Mouse (Mus musculus) kidney, adult 2 months (tissue): ENCODE measurements around the gene Gstt2. TPM values are rescaled to one million over a fixed set of nuclear protein-coding genes. Genes with fewer than 3 reads are reported as not detected.

Experiments
- DNase-seq: peaks from one replicate; pipeline ENCODE4 v3.0.0; 2021
- H3K27ac ChIP-seq: fragments of 200-500 bp; 2 replicates; pipeline ENCODE4 v1.5.1; 2012; ENCODE audit warnings: low read depth, low read length, control low read depth, inconsistent platforms; ENCODE audit not compliant: insufficient read depth
- H3K27me3 ChIP-seq: fragments of 200-500 bp; replicated peaks from 2 replicates; pipeline ENCODE4 v1.6.1; 2012; ENCODE audit warnings: mild to moderate bottlenecking, moderate library complexity, low read length, inconsistent platforms; ENCODE audit not compliant: control insufficient read depth, insufficient read depth
- H3K36me3 ChIP-seq: fragments of 200-500 bp; 2 replicates; pipeline ENCODE4 v1.6.1; 2012; ENCODE audit warnings: mild to moderate bottlenecking, moderate library complexity, low read length, inconsistent platforms; ENCODE audit not compliant: control insufficient read depth, insufficient read depth
- H3K4me1 ChIP-seq: fragments of 200-500 bp; 2 replicates; pipeline ENCODE4 v1.6.1; 2011; ENCODE audit warnings: low read length; ENCODE audit not compliant: control insufficient read depth, insufficient read depth
- H3K4me3 ChIP-seq: fragments of 200-500 bp; 2 replicates; pipeline ENCODE4 v1.5.1; 2011; ENCODE audit warnings: mild to moderate bottlenecking, low read depth, low read length, control low read depth; ENCODE audit not compliant: insufficient read depth
- CTCF ChIP-seq: fragments of 200-500 bp; conservative IDR thresholded peaks from 2 replicates; pipeline ENCODE4 v1.5.1; 2011; ENCODE audit warnings: low read depth, mild to moderate bottlenecking, control low read depth, low read length, moderate library complexity, mixed read lengths; ENCODE audit not compliant: insufficient read depth, insufficient read length
- POLR2A ChIP-seq: fragments of 200-500 bp; IDR thresholded peaks from one replicate; pipeline ENCODE4 v1.6.1; 2011; ENCODE audit warnings: low read depth, low read length, control low read depth
- WGBS: fragments of 180-500 bp; shearing (Covaris S2); methylation state at CpG from one replicate; pipeline ENCODE4 v1.1.7; 2018; 5-methylcytosine and 5-hydroxymethylcytosine counted together
- polyA plus RNA-seq: library from polyadenylated mRNA; depleted of rRNA; stranded (reverse); fragments of >200 nt; gene quantifications from 2 replicates; pipeline ENCODE4 v1.2.3, GENCODE M21; 2012; rRNA removed

The Gstt2 gene
- polyA plus RNA-seq, result 1,054 and 1,473 TPM in 2 replicates

DNA sequence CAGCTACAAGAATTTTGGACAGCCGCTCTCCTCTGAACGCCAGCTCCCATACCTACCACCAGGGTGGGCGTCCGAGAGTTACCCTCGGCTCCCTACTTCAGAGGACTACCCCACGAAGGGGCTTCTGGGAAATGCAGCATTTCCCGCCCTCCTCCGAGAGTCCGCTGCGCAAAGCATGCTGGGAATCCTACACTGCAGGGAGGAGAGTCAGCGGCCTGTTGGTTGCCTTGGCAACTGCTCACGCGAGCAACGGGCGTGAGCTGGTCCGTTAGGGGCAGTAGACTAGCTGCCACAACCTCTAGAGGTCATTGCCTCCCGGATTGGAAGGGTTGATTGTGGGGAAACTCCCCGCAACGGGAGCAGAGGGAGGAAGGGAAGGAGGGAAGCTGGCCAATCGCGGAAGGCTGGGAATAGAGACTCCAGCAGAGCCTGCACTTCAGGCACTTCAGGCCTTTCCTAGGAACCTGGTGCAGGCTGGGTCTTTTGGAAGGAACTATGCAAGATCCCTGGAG lies at the start of gene Gstt2:
TSS of gene Gstt2 (minus strand) at position 177 of the 512 bp plus-strand sequence.
- under 1% methylated on average over 21 of the region's 21 CpGs for WGBS
- peak; percentile 98 for DNase-seq
- peak within 1 kb of the TSS; percentile 85 for H3K27ac ChIP-seq

GRCm38 (mm10) chr10:75884742-75885141 lies 47.5 kb upstream of the Gstt2 start:
- TF ChIP-seq CTCF (no peak), POLR2A (no peak)
- no peak for DNase-seq
- Histone ChIP-seq H3K4me1 (peaks cover 11% of the 10 kb centered on the region), H3K4me3 (no peak overlapping the region), H3K36me3 (no peaks in the 10 kb centered on the region), H3K27ac (no peak overlapping the region), H3K27me3 (no peaks in the 10 kb centered on the region)
- WGBS, result 94% methylated on average over 8 of the region's 8 CpGs

More for the DNA sequence above, at the start of gene Gstt2:
- no peaks in the 10 kb centered on the region for H3K27me3 ChIP-seq
- peak within 1 kb of the TSS; percentile 69 for H3K4me3 ChIP-seq
- TF ChIP-seq POLR2A (peak; percentile 36), CTCF (no peak)
- H3K4me1 ChIP-seq, result peaks cover 8% of the 10 kb centered on the region; the same call in 1 of the 2 replicates
- no peaks in the 10 kb centered on the region for H3K36me3 ChIP-seq

DNA sequence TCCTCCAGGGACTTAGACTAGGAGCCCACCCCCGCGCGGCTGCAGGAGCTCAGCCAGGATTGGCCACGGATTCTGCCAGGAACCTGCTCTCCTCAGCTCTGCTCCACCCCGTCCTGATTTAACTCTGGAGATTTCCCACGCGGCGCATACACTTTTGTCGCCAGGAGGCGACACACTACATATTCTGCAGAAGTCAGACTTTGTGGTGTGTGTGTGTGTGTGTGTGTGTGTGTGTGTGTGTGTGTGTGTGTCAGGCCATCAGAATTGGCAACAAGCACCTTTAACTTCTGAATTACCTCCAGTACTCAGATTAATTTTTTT lies 46.0 kb upstream of the Gstt2 start:
- peak; percentile 94 for DNase-seq
- H3K4me3 ChIP-seq, result no peak overlapping the region
- H3K27ac ChIP-seq, result peak overlapping the region; percentile 79
- peak; percentile 72 for TF ChIP-seq CTCF
- TF ChIP-seq POLR2A, result no peak
- H3K4me1 ChIP-seq, result peaks cover 14% of the 10 kb centered on the region
- H3K27me3 ChIP-seq, result no peaks in the 10 kb centered on the region
- under 1% methylated on average over 10 of the region's 10 CpGs for WGBS
- no peaks in the 10 kb centered on the region for H3K36me3 ChIP-seq

GRCm38 (mm10) chr10:75882433-75883231 lies 45.4 kb upstream of the Gstt2 start:
- no peaks in the 10 kb centered on the region for H3K36me3 ChIP-seq
- no peak overlapping the region for H3K4me3 ChIP-seq
- H3K27ac ChIP-seq, result peak overlapping the region; percentile 95
- DNase-seq, result no peak
- H3K27me3 ChIP-seq, result no peaks in the 10 kb centered on the region
- TF ChIP-seq CTCF, result no peak
- TF ChIP-seq POLR2A, result no peak
- peaks cover 14% of the 10 kb centered on the region for H3K4me1 ChIP-seq
- WGBS, result 14% methylated on average over 15 of the region's 15 CpGs

GRCm38 (mm10) chr10:75881578-75882432 lies 44.6 kb upstream of the Gstt2 start:
- H3K27ac ChIP-seq, result peak overlapping the region; percentile 95
- H3K4me1 ChIP-seq, result peaks cover 14% of the 10 kb centered on the region
- peak; percentile 94 for DNase-seq
- H3K4me3 ChIP-seq, result no peak overlapping the region
- 24% methylated on average over 20 of the region's 20 CpGs for WGBS
- TF ChIP-seq CTCF (no peak), POLR2A (no peak)
- no peaks in the 10 kb centered on the region for H3K36me3 ChIP-seq
- H3K27me3 ChIP-seq, result no peaks in the 10 kb centered on the region

DNA sequence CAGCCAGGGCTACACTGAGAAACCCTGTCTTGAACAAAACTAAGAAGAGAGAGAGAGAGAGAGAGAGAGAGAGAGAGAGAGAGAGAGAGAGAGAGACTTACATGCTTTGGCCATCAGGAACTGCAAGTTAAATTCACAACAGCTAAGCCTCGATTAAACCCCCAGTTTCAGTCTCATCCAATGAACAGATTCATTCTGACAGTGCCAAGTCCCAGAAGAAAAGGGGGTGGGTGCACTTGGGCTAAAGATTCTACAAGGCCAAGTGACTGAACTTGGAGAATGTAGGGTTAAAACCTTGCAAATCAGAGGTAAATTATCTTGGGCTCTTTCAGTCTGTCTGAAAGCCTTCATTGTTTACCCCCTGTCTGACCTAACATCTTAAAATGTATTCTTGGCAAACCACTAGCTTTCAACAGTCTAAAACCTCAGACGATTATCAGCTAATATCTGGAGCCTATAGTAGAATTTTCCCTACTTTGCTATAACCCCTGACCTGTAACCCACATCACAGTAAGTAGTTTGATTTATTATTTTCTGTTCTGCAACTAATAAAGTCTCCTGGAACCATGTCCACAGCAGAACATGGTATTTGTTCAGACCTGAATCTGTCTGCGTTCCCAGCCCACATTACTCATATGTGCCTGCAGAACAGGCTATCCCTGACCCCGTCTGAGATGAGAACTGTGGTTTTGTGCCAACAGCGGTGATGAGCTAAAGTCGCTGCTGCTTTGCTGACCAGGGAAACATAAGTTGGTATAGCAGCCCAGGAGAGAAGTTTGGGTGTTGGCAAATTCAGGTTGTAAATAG lies 43.8 kb upstream of the Gstt2 start:
- H3K36me3 ChIP-seq, result no peaks in the 10 kb centered on the region
- no peak for TF ChIP-seq CTCF
- no peak for TF ChIP-seq POLR2A
- peak overlapping the region; percentile 95 for H3K27ac ChIP-seq
- peaks cover 14% of the 10 kb centered on the region for H3K4me1 ChIP-seq
- no peak overlapping the region for H3K4me3 ChIP-seq
- no peaks in the 10 kb centered on the region for H3K27me3 ChIP-seq
- 41% methylated on average over 6 of the region's 6 CpGs for WGBS
- no peak for DNase-seq
